Mouse (Mus musculus): ENCODE measurements around the gene Trpv3.

DNA sequence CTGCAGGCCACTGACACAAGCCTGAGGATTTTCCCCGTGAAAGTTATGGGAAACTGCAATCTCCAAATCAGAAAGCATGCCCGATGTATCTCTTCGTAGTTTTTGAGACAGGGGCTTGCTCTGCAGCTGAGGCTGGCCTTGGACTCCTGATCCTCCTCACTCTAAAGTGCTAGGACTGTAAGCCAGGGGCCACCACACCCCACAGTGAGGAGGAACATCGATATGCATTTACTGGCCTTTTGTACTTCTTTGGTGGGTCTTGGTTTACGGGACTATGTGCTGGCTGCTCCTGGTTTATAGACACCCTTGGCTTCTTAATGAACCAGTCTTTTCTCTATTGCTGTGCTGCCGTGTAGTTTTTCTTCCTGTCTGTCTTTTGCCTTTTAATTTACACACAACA lies 25.0 kb upstream of the Trpv3 start:
- TF ChIP-seq GATA1 (IDR thresholded peaks at IDR 0.05; ENCODE audit: borderline replicate concordance, low read length) (no peak), FLI1 (IDR thresholded peaks at IDR 0.05; ENCODE audit: low read length) (no peak)
